Mouse (Mus musculus): Measurements from ENCODE around the gene Zbtb8a. TPM values are rescaled to one million over a fixed set of nuclear protein-coding genes. Genes with fewer than 3 reads are reported as not detected.

Gene Zbtb8a
- total and polyA plus RNA-seq, 3 experiments: 0.89 to 1.6 TPM; not detected in 1

- Histone ChIP-seq H3K9me3 (replicated peaks; ENCODE audit: insufficient read depth, low read length) (no peaks in the 10 kb centered on the region), H3K4me3 (ENCODE audit: control insufficient read depth in 1 of 2, insufficient read depth in 1 of 2, low read depth in 2 of 2, low read length in 2 of 2) (no peak overlapping the region), H3K79me2 (ENCODE audit: control insufficient read depth, insufficient read depth, low read length, poor library complexity) (no peaks in the 10 kb centered on the region; the same call in 1 of the 2 replicates), H3K27ac (ENCODE audit: control insufficient read depth, low read depth, low read length) (no peak overlapping the region), H3K36me3 (ENCODE audit: control insufficient read depth in 1 of 2, insufficient read depth in 2 of 2, low read length in 2 of 2) (peaks cover 0 to 5% of the 10 kb centered on the region in 2 experiments; a peak in 2 of 4 replicates), H3K9ac (ENCODE audit: control insufficient read depth, low read depth, low read length, poor library complexity, severe bottlenecking) (no peak overlapping the region), H3K4me1 (ENCODE audit: control insufficient read depth in 1 of 2, insufficient read depth in 2 of 2, low read length in 2 of 2) (peaks cover 2 to 17% of the 10 kb centered on the region in 2 experiments; a peak in 3 of 4 replicates), H3K27me3 (ENCODE audit: control insufficient read depth in 1 of 2, insufficient read depth in 2 of 2, low read length in 2 of 2) (peaks cover 0 to 3% of the 10 kb centered on the region in 2 experiments; a peak in 2 of 4 replicates)
- no peak for DNase-seq (ENCODE audit: low read depth, low spot score)
- TF ChIP-seq MXI1 (IDR thresholded peaks at IDR 0.05; ENCODE audit: low read depth, low read length) (no peak), MAZ (IDR thresholded peaks at IDR 0.05; ENCODE audit: low read depth, low read length) (no peak), POLR2AphosphoS5 (IDR thresholded peaks at IDR 0.05; ENCODE audit: borderline replicate concordance, low read depth, low read length) (no peak), EP300 (IDR thresholded peaks at IDR 0.05; ENCODE audit: low read depth in 1 of 2, low read length in 2 of 2) (no peak), USF1 (IDR thresholded peaks at IDR 0.05; ENCODE audit: low read depth, low read length) (no peak), MAX (IDR thresholded peaks at IDR 0.05; ENCODE audit: low read length) (no peak), RAD21 (IDR thresholded peaks at IDR 0.05; ENCODE audit: low read depth, low read length) (no peak), GATA1 (IDR thresholded peaks at IDR 0.05; ENCODE audit: low read depth, low read length) (no peak), BHLHE40 (IDR thresholded peaks at IDR 0.05; ENCODE audit: borderline replicate concordance, low read depth, low read length) (no peak), ZKSCAN1 (IDR thresholded peaks at IDR 0.05; ENCODE audit: low read depth, low read length) (no peak), ZC3H11A (IDR thresholded peaks at IDR 0.05; ENCODE audit: low read depth, low read length) (no peak)
These were observed 3.2 kb upstream of the Zbtb8a start for GRCm38 (mm10) chr4:129381148-129381547.

- TF ChIP-seq GATA1 (IDR thresholded peaks at IDR 0.05; ENCODE audit: low read depth, low read length): peak; percentile 82
- no peak for TF ChIP-seq RCOR1 (IDR thresholded peaks at IDR 0.05; ENCODE audit: low read depth, low read length)
- TF ChIP-seq MEF2A (IDR thresholded peaks at IDR 0.05; ENCODE audit: extremely low read depth, insufficient replicate concordance, low read depth, low read length, poor library complexity, severe bottlenecking): no peak
- no peak for TF ChIP-seq ZKSCAN1 (IDR thresholded peaks at IDR 0.05; ENCODE audit: low read depth, low read length)
- peak; percentile 43; the same call in 1 of the 2 replicates for TF ChIP-seq ETS1 (IDR thresholded peaks at IDR 0.05; ENCODE audit: low read depth, low read length)
- TF ChIP-seq ELF1 (IDR thresholded peaks at IDR 0.05; ENCODE audit: low read depth, low read length): 0 out of 2 replicates have a peak, but pooled peaks have one; percentile 35
- peak; percentile 47 for TF ChIP-seq MXI1 (IDR thresholded peaks at IDR 0.05; ENCODE audit: low read depth, low read length)
- TF ChIP-seq SIN3A (IDR thresholded peaks at IDR 0.05; ENCODE audit: low read length): no peak
- no peak for TF ChIP-seq NELFE (IDR thresholded peaks at IDR 0.05; ENCODE audit: low read depth, low read length)
- TF ChIP-seq BHLHE40 (IDR thresholded peaks at IDR 0.05; ENCODE audit: borderline replicate concordance, low read depth, low read length): no peak
- peak; percentile 49; the same call in 1 of the 2 replicates for TF ChIP-seq MYC (IDR thresholded peaks at IDR 0.05; ENCODE audit: low read depth, low read length)
- TF ChIP-seq TAL1 (IDR thresholded peaks at IDR 0.05; ENCODE audit: low read length): no peak
- no peak for TF ChIP-seq ZC3H11A (IDR thresholded peaks at IDR 0.05; ENCODE audit: low read depth, low read length)
- TF ChIP-seq MYB (IDR thresholded peaks at IDR 0.05; ENCODE audit: low read depth, low read length): no peak
- no peak for TF ChIP-seq KAT2A (conservative IDR thresholded peaks at IDR 0.05; ENCODE audit: low read depth, low read length)
- peak; percentile 90 for TF ChIP-seq USF1 (IDR thresholded peaks at IDR 0.05; ENCODE audit: low read depth, low read length)
- no peak for TF ChIP-seq CTCF (IDR thresholded peaks at IDR 0.05 in 2 of 3, conservative IDR thresholded peaks at IDR 0.05 in 1 of 3; ENCODE audit: control insufficient read depth in 1 of 3, insufficient read depth in 1 of 3, low read depth in 2 of 3, low read length in 3 of 3, poor library complexity in 1 of 3, severe bottlenecking in 1 of 3)
- TF ChIP-seq E2F4 (IDR thresholded peaks at IDR 0.05; ENCODE audit: borderline replicate concordance, low read depth, low read length): no peak
- no peak for TF ChIP-seq POLR2AphosphoS5 (IDR thresholded peaks at IDR 0.05; ENCODE audit: borderline replicate concordance, low read depth, low read length)
- peak; percentile 49; the same call in 1 of the 2 replicates for TF ChIP-seq MAX (IDR thresholded peaks at IDR 0.05; ENCODE audit: low read length)
- TF ChIP-seq USF2 (IDR thresholded peaks at IDR 0.05; ENCODE audit: borderline replicate concordance in 1 of 2, insufficient read depth in 1 of 2, low read depth in 1 of 2, low read length in 2 of 2): 0 out of 4 replicates have a peak, but pooled peaks of 1 of the 2 experiments have one; percentile 48
- Histone ChIP-seq H3K4me1 (ENCODE audit: control insufficient read depth in 1 of 2, insufficient read depth in 2 of 2, low read length in 2 of 2) (peaks cover 2 to 14% of the 10 kb centered on the region in 2 experiments; a peak in 3 of 4 replicates), H3K27me3 (ENCODE audit: control insufficient read depth in 1 of 2, insufficient read depth in 2 of 2, low read length in 2 of 2) (peaks cover 0 to 3% of the 10 kb centered on the region in 2 experiments; a peak in 2 of 4 replicates), H3K4me3 (ENCODE audit: control insufficient read depth in 1 of 2, insufficient read depth in 1 of 2, low read depth in 2 of 2, low read length in 2 of 2) (no peak overlapping the region), H3K9me3 (replicated peaks; ENCODE audit: insufficient read depth, low read length) (no peaks in the 10 kb centered on the region), H3K27ac (ENCODE audit: control insufficient read depth, low read depth, low read length) (0 out of 2 replicates have a peak overlapping the region, but pooled peaks have one; percentile 17), H3K9ac (ENCODE audit: control insufficient read depth, low read depth, low read length, poor library complexity, severe bottlenecking) (no peak overlapping the region), H3K79me2 (ENCODE audit: control insufficient read depth, insufficient read depth, low read length, poor library complexity) (no peaks in the 10 kb centered on the region; the same call in 1 of the 2 replicates), H3K36me3 (ENCODE audit: control insufficient read depth in 1 of 2, insufficient read depth in 2 of 2, low read length in 2 of 2) (peaks cover 0 to 5% of the 10 kb centered on the region in 2 experiments; a peak in 2 of 4 replicates)
- peak; percentile 58 for DNase-seq (ENCODE audit: low read depth, low spot score)
These were observed 1.9 kb upstream of the Zbtb8a start for GRCm38 (mm10) chr4:129379805-129380204.

Data from MEL (cell line).